Mouse (Mus musculus) mouse trophoblast stem cell (cell line): Measurements from ENCODE around the gene Pde2a.
"Not testable (repeated sequence)": the region's sequence is repeated elsewhere in the genome, so short reads cannot be mapped to it uniquely, and the experiment has no call there.

ENCODE experiments used
- in situ Hi-C, 2 experiments: fragments of 300-500 bp; cut with MseI, MboI; formaldehyde crosslinking; loops; 2 replicates in 1 of 2; 3 replicates in 1 of 2; pipeline ENCODE4 v1.15.1; 2025

Gene Pde2a

DNA sequence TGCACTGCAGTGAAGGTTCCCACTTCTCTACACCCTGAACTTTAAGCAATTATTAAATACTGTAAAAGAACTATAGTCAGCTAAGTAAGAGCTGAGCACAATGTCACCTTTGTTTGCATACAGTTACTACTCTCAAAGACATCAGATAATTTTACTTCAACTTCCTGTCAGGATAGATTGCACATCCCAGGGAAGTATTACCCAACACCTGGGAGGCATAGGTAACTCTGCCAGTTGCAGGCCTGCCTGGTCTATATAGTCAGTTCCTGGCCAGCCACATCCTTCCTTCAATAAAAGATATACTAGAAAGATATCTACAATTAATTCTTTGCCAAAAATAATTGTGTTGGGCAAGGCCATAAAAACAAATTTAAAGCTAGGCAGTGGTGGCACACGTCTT is 135.9 kb downstream of the Pde2a start:
- in situ Hi-C loops: no loop called here

- in situ Hi-C loops: not testable (repeated sequence)
Measured at GRCm38 (mm10) chr7:101559393-101559792, 137.9 kb downstream of the Pde2a start.
